Comparison of ENCODE assay signal across 16 mouse cellular contexts in genomic region chr5:122490148-122490547, GRCm38 (mm10).
"Had no signal": no experiment of that assay in that cellular context is flagged by ENCODE, and none has a peak within 500 bp of the region (broad histone marks: within the 10 kb centered on the region; RNA-seq: fewer than 3 reads in every experiment).

No protein-coding gene starts in this region.

- H3K4me1 ChIP-seq: neural tube, embryonic 13.5 days; neural tube, embryonic 15.5 days; stomach, embryonic 15.5 days had no signal

- H3K9ac ChIP-seq: neural tube, embryonic 13.5 days; neural tube, embryonic 15.5 days; stomach, embryonic 15.5 days had no signal

- H3K9me3 ChIP-seq: neural tube, embryonic 13.5 days; neural tube, embryonic 15.5 days; stomach, embryonic 15.5 days had no signal

- H3K27me3 ChIP-seq: neural tube, embryonic 13.5 days; neural tube, embryonic 15.5 days; stomach, embryonic 15.5 days had no signal

- H3K27ac ChIP-seq: neural tube, embryonic 13.5 days; neural tube, embryonic 15.5 days; stomach, embryonic 15.5 days; stomach, postnatal 0 days had no signal

- H3K4me2 ChIP-seq: neural tube, embryonic 13.5 days; neural tube, embryonic 15.5 days; stomach, embryonic 15.5 days had no signal

- DNase-seq: retina, postnatal 1 day; right cerebral cortex, adult 18-20 months; right cerebral cortex, postnatal 14 days; right cerebral cortex, postnatal 25 days; right cerebral cortex, postnatal 4 days; spleen, adult 18-20 months; thymus, adult 18-20 months; thymus, adult 2 months; thymus, postnatal 14 days; thymus, postnatal 25 days; thymus, postnatal 36 days; thymus, postnatal 4 days had no signal

- H3K4me3 ChIP-seq: neural tube, embryonic 13.5 days; neural tube, embryonic 15.5 days; stomach, embryonic 15.5 days had no signal
